Mouse (Mus musculus) testis, adult 2 months (tissue): Measurements from ENCODE around the gene Nt5dc2. TPM values are rescaled to one million over a fixed set of nuclear protein-coding genes. Genes with fewer than 3 reads are reported as not detected.

Experiments used
- H3K27ac ChIP-seq: fragments of 200-500 bp; 2 replicates; pipeline ENCODE4 v1.5.1; 2012; ENCODE audit warnings: low read depth, low read length; ENCODE audit not compliant: control insufficient read depth, insufficient read depth
- H3K27me3 ChIP-seq: fragments of 200-500 bp; 2 replicates; pipeline ENCODE4 v1.6.1; 2012; ENCODE audit warnings: mild to moderate bottlenecking, low read length, moderate library complexity; ENCODE audit not compliant: control insufficient read depth, insufficient read depth
- H3K36me3 ChIP-seq: fragments of 200-500 bp; 2 replicates; pipeline ENCODE4 v1.6.1; 2012; ENCODE audit warnings: mild to moderate bottlenecking, low read length; ENCODE audit not compliant: control insufficient read depth, insufficient read depth
- H3K4me1 ChIP-seq: fragments of 200-500 bp; 2 replicates; pipeline ENCODE4 v1.6.1; 2012; ENCODE audit warnings: low read length; ENCODE audit not compliant: control insufficient read depth, insufficient read depth
- H3K4me3 ChIP-seq: fragments of 200-500 bp; 2 replicates; pipeline ENCODE4 v1.5.1; 2012; ENCODE audit warnings: low read depth, mild to moderate bottlenecking, low read length, moderate library complexity, mixed read lengths; ENCODE audit not compliant: control insufficient read depth
- CTCF ChIP-seq: fragments of 200-500 bp; IDR thresholded peaks from 2 replicates; pipeline ENCODE4 v1.5.1; 2012; ENCODE audit warnings: low read depth, mild to moderate bottlenecking, inconsistent platforms, low read length, moderate library complexity; ENCODE audit not compliant: control insufficient read depth, insufficient read depth, insufficient replicate concordance
- POLR2A ChIP-seq: fragments of 200-500 bp; IDR thresholded peaks from 2 replicates; pipeline ENCODE4 v1.6.1; 2012; ENCODE audit warnings: low read depth, mild to moderate bottlenecking, inconsistent platforms, low read length, moderate library complexity; ENCODE audit not compliant: control insufficient read depth
- polyA plus RNA-seq: library from polyadenylated mRNA; depleted of rRNA; stranded (reverse); fragments of >200 nt; gene quantifications from 2 replicates; pipeline ENCODE4 v1.2.3, GENCODE M21; 2012

Nt5dc2 gene
- polyA plus RNA-seq, 1 experiment: 24.4 TPM

DNA sequence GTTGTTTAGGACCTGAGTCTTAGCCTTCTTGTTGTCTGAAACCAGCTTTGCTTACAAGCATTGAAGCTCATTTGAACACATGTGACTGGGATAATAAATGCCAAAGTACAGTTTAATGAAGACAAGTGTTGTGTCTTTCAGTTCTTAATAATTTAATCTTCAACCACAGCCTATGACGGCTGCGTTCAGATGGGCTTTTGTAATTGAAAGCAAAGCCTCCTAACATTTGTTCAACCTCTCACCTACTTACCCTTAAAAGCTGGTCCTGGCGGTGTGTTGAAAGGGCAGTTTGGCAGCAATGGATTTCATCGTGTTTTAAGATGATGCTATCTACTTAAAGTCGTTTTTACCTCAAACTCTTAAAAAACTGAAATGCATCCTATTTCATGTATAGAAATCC lies 18.7 kb upstream of the Nt5dc2 start:
- no peak overlapping the region; the same call in 1 of the 2 replicates for H3K4me3 ChIP-seq
- peaks cover 5% of the 10 kb centered on the region for H3K36me3 ChIP-seq
- TF ChIP-seq POLR2A (no peak), CTCF (no peak)
- no peaks in the 10 kb centered on the region for H3K27me3 ChIP-seq
- no peaks in the 10 kb centered on the region for H3K4me1 ChIP-seq
- no peak overlapping the region for H3K27ac ChIP-seq

DNA sequence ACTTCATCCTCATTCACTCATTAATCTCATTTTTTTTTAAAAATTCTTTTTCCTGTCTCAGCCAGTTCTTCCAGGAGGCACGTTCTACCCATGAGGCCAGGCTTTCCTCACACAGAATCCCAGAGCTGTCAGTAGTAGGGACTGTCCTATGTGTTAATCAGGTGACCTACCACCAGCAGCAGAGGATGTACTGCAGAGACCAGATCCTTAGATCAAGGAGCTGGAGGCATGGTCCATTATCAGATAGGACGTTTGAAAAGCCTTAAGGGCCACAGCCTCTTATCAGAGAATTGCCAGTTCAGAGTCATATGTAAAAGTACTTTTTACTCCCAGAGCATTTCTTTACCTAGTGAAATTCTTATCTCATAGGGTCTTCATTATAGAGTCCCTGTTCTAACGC lies 16.8 kb upstream of the Nt5dc2 start:
- H3K27ac ChIP-seq: no peak overlapping the region
- TF ChIP-seq POLR2A (no peak), CTCF (no peak)
- H3K4me1 ChIP-seq: no peaks in the 10 kb centered on the region
- no peaks in the 10 kb centered on the region for H3K27me3 ChIP-seq
- H3K4me3 ChIP-seq: no peak overlapping the region
- peaks cover 6% of the 10 kb centered on the region for H3K36me3 ChIP-seq

DNA sequence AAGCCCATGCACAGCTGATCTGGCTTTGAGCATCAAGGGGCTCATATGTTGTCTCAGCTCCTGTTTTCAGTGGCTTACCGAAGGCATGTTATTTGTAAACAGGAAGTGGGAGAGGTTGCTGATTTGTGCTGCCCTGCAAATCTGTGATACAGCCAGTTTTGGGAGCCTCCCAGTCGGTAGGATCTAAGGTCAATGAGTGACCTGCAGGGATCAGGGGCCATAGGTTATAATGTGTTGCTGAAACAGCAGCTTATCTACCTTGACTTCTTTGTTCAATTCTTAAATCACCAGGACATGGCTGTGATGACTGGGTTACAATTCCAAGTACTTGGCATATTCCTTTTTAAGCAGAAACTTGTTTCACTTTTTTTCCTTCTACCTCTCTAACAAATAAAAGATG lies 15.3 kb upstream of the Nt5dc2 start:
- Histone ChIP-seq H3K36me3 (peaks cover 6% of the 10 kb centered on the region), H3K27ac (no peak overlapping the region), H3K4me1 (no peaks in the 10 kb centered on the region), H3K27me3 (no peaks in the 10 kb centered on the region), H3K4me3 (no peak overlapping the region)
- TF ChIP-seq POLR2A (no peak), CTCF (no peak)

DNA sequence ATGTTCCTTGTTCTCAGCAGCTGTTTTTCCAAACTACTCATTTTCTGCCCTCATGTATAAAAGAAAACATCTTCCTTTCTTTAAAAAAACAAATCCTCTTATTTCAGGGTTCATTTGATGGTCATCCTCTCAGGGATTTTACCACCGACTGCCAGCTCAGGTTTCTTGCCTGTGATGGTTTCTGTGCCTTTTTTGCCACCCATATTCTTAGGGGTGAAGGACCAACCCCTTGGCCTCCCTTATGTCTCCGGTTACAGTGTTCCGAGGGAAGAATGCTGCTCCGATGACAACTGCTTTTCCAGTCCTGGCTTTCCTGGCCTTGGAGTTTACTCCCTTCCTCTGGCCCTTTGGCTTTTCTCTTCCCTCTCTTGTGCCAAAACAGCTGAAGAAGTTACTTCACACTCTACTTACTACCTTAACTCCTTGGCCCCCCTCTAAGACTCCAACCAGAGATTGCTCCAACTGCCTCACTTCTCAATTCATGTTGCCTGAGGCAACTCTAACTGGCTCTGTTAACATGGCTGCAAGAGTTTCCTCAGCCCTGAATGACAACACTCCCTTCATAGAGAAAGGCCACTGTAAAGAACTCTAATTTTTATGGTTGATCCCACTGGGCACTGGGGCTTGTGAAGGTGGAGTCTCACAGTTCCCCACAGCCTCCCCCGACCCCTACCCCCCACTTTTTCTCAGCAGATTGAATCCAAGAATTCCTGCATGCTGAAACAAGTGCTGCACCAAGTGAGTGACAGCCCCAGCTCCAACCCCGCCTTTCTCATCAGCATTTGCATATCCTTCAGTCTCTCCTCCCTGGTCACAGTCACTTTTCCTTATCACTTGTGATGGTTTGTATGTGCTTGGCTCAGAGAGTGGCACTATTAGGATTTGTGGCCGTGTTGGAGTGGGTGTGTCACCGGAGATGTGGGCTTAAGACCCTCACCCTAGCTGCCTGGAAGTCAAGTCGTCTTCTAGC lies 5.5 kb upstream of the Nt5dc2 start:
- H3K36me3 ChIP-seq: no peaks in the 10 kb centered on the region; the same call in none of the 2 replicates
- peaks cover 20% of the 10 kb centered on the region for H3K4me1 ChIP-seq
- H3K4me3 ChIP-seq: no peak overlapping the region
- no peak for TF ChIP-seq POLR2A
- TF ChIP-seq CTCF: no peak
- peak overlapping the region; percentile 28; the same call in 1 of the 2 replicates for H3K27ac ChIP-seq
- H3K27me3 ChIP-seq: no peaks in the 10 kb centered on the region

DNA sequence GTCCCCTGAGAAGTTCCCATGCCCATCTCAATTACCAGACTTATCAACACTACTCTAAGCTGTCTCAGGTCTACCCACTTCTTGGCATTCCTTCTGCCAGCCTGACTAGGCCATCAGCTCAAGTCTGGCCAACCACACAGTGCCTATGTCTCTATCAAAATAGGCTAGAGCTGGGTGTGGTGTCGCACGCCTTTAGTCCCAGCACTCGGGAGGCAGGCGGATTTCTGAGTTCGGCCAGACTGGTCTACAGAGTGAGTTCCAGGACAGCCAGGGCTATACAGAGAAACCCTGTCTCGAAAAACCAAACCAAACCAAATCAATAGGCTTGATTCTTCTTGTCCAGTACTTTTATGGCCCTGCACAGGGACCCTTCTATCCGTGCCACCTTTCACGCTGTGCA lies 4.0 kb upstream of the Nt5dc2 start:
- no peaks in the 10 kb centered on the region; the same call in 1 of the 2 replicates for H3K36me3 ChIP-seq
- TF ChIP-seq POLR2A: no peak
- H3K27me3 ChIP-seq: no peaks in the 10 kb centered on the region
- H3K4me3 ChIP-seq: no peak overlapping the region
- peaks cover 31% of the 10 kb centered on the region for H3K4me1 ChIP-seq
- no peak overlapping the region for H3K27ac ChIP-seq

GRCm38 (mm10) chr14:31128101-31128825 lies 2.6 kb upstream of the Nt5dc2 start:
- Histone ChIP-seq H3K27ac (peak overlapping the region; percentile 80), H3K4me1 (peaks cover 35% of the 10 kb centered on the region), H3K36me3 (no peaks in the 10 kb centered on the region), H3K4me3 (peak overlapping the region; percentile 93), H3K27me3 (no peaks in the 10 kb centered on the region)
- no peak for TF ChIP-seq CTCF
- TF ChIP-seq POLR2A: no peak

GRCm38 (mm10) chr14:31128826-31129219 lies 2.0 kb upstream of the Nt5dc2 start, which contains the start of gene Smim4:
Gene Smim4 (minus strand): TSS chr14:31128956.
- Histone ChIP-seq H3K4me3 (peak within 1 kb of the TSS; percentile 93), H3K27ac (peak within 1 kb of the TSS; percentile 80), H3K36me3 (no peaks in the 10 kb centered on the region), H3K4me1 (peaks cover 35% of the 10 kb centered on the region), H3K27me3 (no peaks in the 10 kb centered on the region)
- TF ChIP-seq CTCF: peak; percentile 26; the same call in 1 of the 2 replicates
- peak; percentile 85 for TF ChIP-seq POLR2A
